Mouse (Mus musculus): Measurements from ENCODE around the gene Dnajb5. TPM values are rescaled to one million over a fixed set of nuclear protein-coding genes. Genes with fewer than 3 reads are reported as not detected.

The Dnajb5 gene
- polyA plus RNA-seq, 1 experiment: 8.1 TPM

DNA sequence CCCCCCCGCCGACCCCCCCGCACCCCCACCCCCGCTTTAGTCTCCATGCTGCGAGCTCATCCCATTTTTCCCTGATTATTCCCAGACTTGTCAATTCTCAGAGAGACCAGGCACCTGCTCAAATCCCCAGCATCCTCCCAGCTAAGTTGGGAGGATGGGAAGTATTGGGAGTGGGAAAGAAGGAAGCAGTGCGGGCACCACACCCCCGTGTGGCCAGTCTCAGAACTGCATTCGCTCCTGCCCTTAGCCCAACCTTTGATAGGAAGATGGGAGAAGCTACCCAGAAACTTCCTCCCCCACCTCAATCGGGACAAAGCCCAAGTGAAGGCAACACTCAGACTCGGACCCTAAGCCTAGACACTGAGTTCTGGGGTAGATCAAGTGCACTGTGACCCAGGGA lies 4.7 kb downstream of the Dnajb5 start:
- Histone ChIP-seq H3K36me3 (ENCODE audit: control insufficient read depth, insufficient read depth, low read length) (no peaks in the 10 kb centered on the region), H3K4me1 (ENCODE audit: control insufficient read depth, insufficient read depth, low read length) (peaks cover 4% of the 10 kb centered on the region; the same call in 1 of the 2 replicates), H3K27me3 (replicated peaks; ENCODE audit: control insufficient read depth, insufficient read depth, low read length) (no peaks in the 10 kb centered on the region), H3K4me3 (ENCODE audit: insufficient read depth, low read depth, low read length) (no peak overlapping the region), H3K27ac (ENCODE audit: insufficient read depth, low read depth, low read length) (no peak overlapping the region)
- no peak for TF ChIP-seq POLR2A (IDR thresholded peaks at IDR 0.05; ENCODE audit: low read depth, low read length)
- peak; percentile 86 for TF ChIP-seq CTCF (conservative IDR thresholded peaks at IDR 0.05; ENCODE audit: insufficient read depth, insufficient read length, low read depth, low read length)
- DNase-seq: peak; percentile 71
- 14% methylated on average over 10 of the region's 10 CpGs for WGBS

DNA sequence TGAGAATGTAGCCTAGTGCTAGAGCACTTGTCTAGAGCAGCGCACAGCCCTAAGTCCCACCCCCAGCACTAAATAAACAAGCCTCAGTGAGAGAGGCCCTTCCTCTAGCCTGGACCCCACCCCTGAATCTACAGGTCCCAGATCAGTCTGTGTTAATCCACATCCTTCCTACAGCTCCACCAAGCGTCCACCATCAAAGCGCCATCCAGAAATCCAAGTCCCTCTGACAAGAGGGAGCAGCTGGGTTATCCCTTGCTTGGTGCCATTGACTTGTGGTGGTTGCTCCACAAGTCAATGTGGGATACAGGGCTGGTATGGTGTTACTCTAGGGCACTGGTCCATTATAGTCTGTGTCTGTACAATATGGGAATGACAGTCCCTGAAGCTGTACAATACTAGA lies 5.6 kb downstream of the Dnajb5 start:
- Histone ChIP-seq H3K4me1 (ENCODE audit: control insufficient read depth, insufficient read depth, low read length) (0 out of 2 replicates have a peak, but pooled peaks cover 3% of the 10 kb centered on the region), H3K4me3 (ENCODE audit: insufficient read depth, low read depth, low read length) (no peak overlapping the region), H3K27ac (ENCODE audit: insufficient read depth, low read depth, low read length) (no peak overlapping the region), H3K36me3 (ENCODE audit: control insufficient read depth, insufficient read depth, low read length) (no peaks in the 10 kb centered on the region), H3K27me3 (replicated peaks; ENCODE audit: control insufficient read depth, insufficient read depth, low read length) (no peaks in the 10 kb centered on the region)
- no peak for DNase-seq
- 100% methylated on average over 3 of the region's 3 CpGs for WGBS
- no peak for TF ChIP-seq CTCF (conservative IDR thresholded peaks at IDR 0.05; ENCODE audit: insufficient read depth, insufficient read length, low read depth, low read length)
- TF ChIP-seq POLR2A (IDR thresholded peaks at IDR 0.05; ENCODE audit: low read depth, low read length): no peak

- H3K4me1 ChIP-seq (ENCODE audit: control insufficient read depth, insufficient read depth, low read length): no peaks in the 10 kb centered on the region
- TF ChIP-seq CTCF (conservative IDR thresholded peaks at IDR 0.05; ENCODE audit: insufficient read depth, insufficient read length, low read depth, low read length) (no peak), POLR2A (IDR thresholded peaks at IDR 0.05; ENCODE audit: low read depth, low read length) (no peak)
- no peak overlapping the region for H3K27ac ChIP-seq (ENCODE audit: insufficient read depth, low read depth, low read length)
- DNase-seq: no peak
- 95% methylated on average over 17 of the region's 17 CpGs for WGBS
- H3K36me3 ChIP-seq (ENCODE audit: control insufficient read depth, insufficient read depth, low read length): no peaks in the 10 kb centered on the region
- no peaks in the 10 kb centered on the region for H3K27me3 ChIP-seq (replicated peaks; ENCODE audit: control insufficient read depth, insufficient read depth, low read length)
- no peak overlapping the region for H3K4me3 ChIP-seq (ENCODE audit: insufficient read depth, low read depth, low read length)
Measured at GRCm38 (mm10) chr4:42956581-42956980, 7.0 kb downstream of the Dnajb5 start.

GRCm38 (mm10) chr4:42957306-42957705 lies 7.7 kb downstream of the Dnajb5 start:
- 64% methylated on average over 11 of the region's 11 CpGs for WGBS
- no peaks in the 10 kb centered on the region for H3K36me3 ChIP-seq (ENCODE audit: control insufficient read depth, insufficient read depth, low read length)
- TF ChIP-seq CTCF (conservative IDR thresholded peaks at IDR 0.05; ENCODE audit: insufficient read depth, insufficient read length, low read depth, low read length) (no peak), POLR2A (IDR thresholded peaks at IDR 0.05; ENCODE audit: low read depth, low read length) (no peak)
- no peaks in the 10 kb centered on the region for H3K27me3 ChIP-seq (replicated peaks; ENCODE audit: control insufficient read depth, insufficient read depth, low read length)
- H3K4me3 ChIP-seq (ENCODE audit: insufficient read depth, low read depth, low read length): no peak overlapping the region
- H3K27ac ChIP-seq (ENCODE audit: insufficient read depth, low read depth, low read length): no peak overlapping the region
- DNase-seq: peak; percentile 67
- H3K4me1 ChIP-seq (ENCODE audit: control insufficient read depth, insufficient read depth, low read length): no peaks in the 10 kb centered on the region

DNA sequence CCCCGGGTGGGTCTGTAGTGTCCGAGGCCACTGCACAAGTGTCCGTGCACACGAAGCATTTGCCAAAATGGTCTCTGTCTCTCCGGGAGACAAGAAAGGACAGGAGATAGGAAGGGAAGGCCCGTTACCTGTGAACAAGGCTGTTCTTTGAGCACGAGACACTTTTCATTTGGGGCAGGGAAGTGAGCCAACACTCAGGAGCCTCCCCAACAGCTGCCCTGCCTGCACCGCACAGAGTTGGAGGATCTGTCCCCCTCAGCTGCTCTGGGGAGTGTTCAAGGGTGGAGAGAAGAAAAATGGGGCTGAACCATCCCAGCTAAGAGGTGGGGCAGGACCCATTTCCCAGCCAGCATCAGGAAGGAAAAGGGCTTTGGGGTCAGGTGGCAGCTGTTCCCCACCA lies 8.4 kb downstream of the Dnajb5 start:
- no peak for TF ChIP-seq CTCF (conservative IDR thresholded peaks at IDR 0.05; ENCODE audit: insufficient read depth, insufficient read length, low read depth, low read length)
- TF ChIP-seq POLR2A (IDR thresholded peaks at IDR 0.05; ENCODE audit: low read depth, low read length): no peak

GRCm38 (mm10) chr4:42958942-42959341 lies 9.3 kb downstream of the Dnajb5 start:
- Histone ChIP-seq H3K27ac (ENCODE audit: insufficient read depth, low read depth, low read length) (no peak overlapping the region), H3K4me3 (ENCODE audit: insufficient read depth, low read depth, low read length) (no peak overlapping the region), H3K4me1 (ENCODE audit: control insufficient read depth, insufficient read depth, low read length) (no peaks in the 10 kb centered on the region), H3K36me3 (ENCODE audit: control insufficient read depth, insufficient read depth, low read length) (no peaks in the 10 kb centered on the region), H3K27me3 (replicated peaks; ENCODE audit: control insufficient read depth, insufficient read depth, low read length) (no peaks in the 10 kb centered on the region)
- TF ChIP-seq POLR2A (IDR thresholded peaks at IDR 0.05; ENCODE audit: low read depth, low read length): no peak
- no peak for TF ChIP-seq CTCF (conservative IDR thresholded peaks at IDR 0.05; ENCODE audit: insufficient read depth, insufficient read length, low read depth, low read length)
- no peak for DNase-seq
- WGBS: 76% methylated on average over 8 of the region's 8 CpGs

More for the DNA sequence above, 8.4 kb downstream of the Dnajb5 start:
- DNase-seq: no peak
- Histone ChIP-seq H3K27me3 (replicated peaks; ENCODE audit: control insufficient read depth, insufficient read depth, low read length) (no peaks in the 10 kb centered on the region), H3K36me3 (ENCODE audit: control insufficient read depth, insufficient read depth, low read length) (no peaks in the 10 kb centered on the region), H3K27ac (ENCODE audit: insufficient read depth, low read depth, low read length) (no peak overlapping the region), H3K4me1 (ENCODE audit: control insufficient read depth, insufficient read depth, low read length) (no peaks in the 10 kb centered on the region), H3K4me3 (ENCODE audit: insufficient read depth, low read depth, low read length) (no peak overlapping the region)
- 79% methylated on average over 8 of the region's 8 CpGs for WGBS

GRCm38 (mm10) chr4:42959382-42959781 lies 9.8 kb downstream of the Dnajb5 start:
- TF ChIP-seq CTCF (conservative IDR thresholded peaks at IDR 0.05; ENCODE audit: insufficient read depth, insufficient read length, low read depth, low read length) (no peak), POLR2A (IDR thresholded peaks at IDR 0.05; ENCODE audit: low read depth, low read length) (no peak)
- WGBS: 58% methylated on average over 4 of the region's 4 CpGs
- no peak overlapping the region for H3K27ac ChIP-seq (ENCODE audit: insufficient read depth, low read depth, low read length)
- H3K4me1 ChIP-seq (ENCODE audit: control insufficient read depth, insufficient read depth, low read length): no peaks in the 10 kb centered on the region
- H3K36me3 ChIP-seq (ENCODE audit: control insufficient read depth, insufficient read depth, low read length): no peaks in the 10 kb centered on the region
- H3K4me3 ChIP-seq (ENCODE audit: insufficient read depth, low read depth, low read length): no peak overlapping the region
- DNase-seq: no peak
- no peaks in the 10 kb centered on the region for H3K27me3 ChIP-seq (replicated peaks; ENCODE audit: control insufficient read depth, insufficient read depth, low read length)
